Comparison of ENCODE assay signal across 8 mouse cellular contexts in the genomic region with DNA sequence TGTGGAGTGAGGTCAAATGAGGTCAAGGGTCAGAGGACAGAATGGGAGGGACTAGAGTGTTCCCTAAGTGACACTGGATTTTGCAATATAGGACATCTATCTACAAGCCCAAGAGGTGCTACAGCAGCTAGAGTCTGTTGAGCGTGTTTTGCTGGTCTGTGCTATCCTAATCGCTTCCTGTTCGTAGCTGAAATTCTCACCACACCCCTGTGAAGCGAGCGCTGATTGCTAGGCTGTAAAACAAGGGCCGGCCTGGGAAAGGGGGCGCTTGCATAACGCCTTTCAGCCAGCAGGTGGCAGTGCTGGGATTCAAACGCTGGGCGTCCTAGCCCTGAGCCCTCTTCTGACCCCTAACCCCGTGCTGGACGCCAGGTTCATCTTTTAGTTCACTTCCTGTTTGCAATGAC. TPM values are rescaled to one million over a fixed set of nuclear protein-coding genes. Genes with fewer than 3 reads are reported as not detected.
DNase-seq lines count a peak whose midpoint lies in the region; ATAC-seq and TF ChIP-seq lines count a peak whose summit lies in the region.

No protein-coding gene starts in this region.

- peak; percentile 21 for TF ChIP-seq RAD21 in MEL (IDR thresholded peaks at IDR 0.05; ENCODE audit: low read depth, low read length)

- peak; percentile 94 for DNase-seq in MEL (ENCODE audit: low read depth, low spot score)
- peak; percentile 30 for DNase-seq in cerebellum, adult 11-12 months
- peak; percentile 82 to 84 for DNase-seq in heart, postnatal 36 days
- peak; percentile 46 to 74 for DNase-seq in layer of hippocampus, adult 2 months (ENCODE audit: low spot score in 2 of 2)
- peak; percentile 89 for DNase-seq in lung, postnatal 10 days
- peak; percentile 52 for DNase-seq in ovary, postnatal 10 days (ENCODE audit: low spot score)
- DNase-seq in thymus, postnatal 14 days: peak; percentile 83

- no peak overlapping the region for H3K9ac ChIP-seq in MEL (ENCODE audit: control insufficient read depth, low read depth, low read length, poor library complexity, severe bottlenecking)
- no peak overlapping the region for H3K9ac ChIP-seq in forebrain, embryonic 15.5 days (replicated peaks)

- H3K4me2 ChIP-seq in forebrain, embryonic 15.5 days (replicated peaks): peak overlapping the region; percentile 27

- H3K27me3 ChIP-seq in MEL (ENCODE audit: control insufficient read depth in 1 of 2, insufficient read depth in 2 of 2, low read length in 2 of 2): no peaks in the 10 kb centered on the region
- no peaks in the 10 kb centered on the region for H3K27me3 ChIP-seq in forebrain, embryonic 15.5 days

- H3K4me1 ChIP-seq in MEL (ENCODE audit: control insufficient read depth in 1 of 2, insufficient read depth in 2 of 2, low read length in 2 of 2): peaks cover 17 to 47% of the 10 kb centered on the region in 2 experiments
- peaks cover 5% of the 10 kb centered on the region for H3K4me1 ChIP-seq in forebrain, embryonic 15.5 days

- peak overlapping the region; percentile 61 for H3K27ac ChIP-seq in MEL (ENCODE audit: control insufficient read depth, low read depth, low read length)
- no peak overlapping the region for H3K27ac ChIP-seq in forebrain, embryonic 15.5 days (replicated peaks)
- no peak overlapping the region for H3K27ac ChIP-seq in layer of hippocampus, adult 2 months

- peak; percentile 64 to 78; a peak in 3 of 4 replicates for TF ChIP-seq EP300 in MEL (IDR thresholded peaks at IDR 0.05; ENCODE audit: low read depth in 1 of 2, low read length in 2 of 2)

- H3K79me2 ChIP-seq in MEL (ENCODE audit: control insufficient read depth, insufficient read depth, low read length, poor library complexity): peaks cover 14% of the 10 kb centered on the region

- TF ChIP-seq CTCF in MEL (IDR thresholded peaks at IDR 0.05 in 2 of 3, conservative IDR thresholded peaks at IDR 0.05 in 1 of 3; ENCODE audit: control insufficient read depth in 1 of 3, insufficient read depth in 1 of 3, low read depth in 2 of 3, low read length in 3 of 3, poor library complexity in 1 of 3, severe bottlenecking in 1 of 3): peak; percentile 85 to 95 (median 90)
- TF ChIP-seq CTCF in layer of hippocampus, adult 2 months (conservative IDR thresholded peaks at IDR 0.05): peak; percentile 98

- WGBS in forebrain, embryonic 15.5 days: 2% methylated on average over 12 of the region's 12 CpGs

- peaks cover 4 to 42% of the 10 kb centered on the region in 2 experiments for H3K36me3 ChIP-seq in MEL (ENCODE audit: control insufficient read depth in 1 of 2, insufficient read depth in 2 of 2, low read length in 2 of 2)
- no peaks in the 10 kb centered on the region for H3K36me3 ChIP-seq in forebrain, embryonic 15.5 days

- ATAC-seq in forebrain, embryonic 15.5 days (replicated peaks): peak; percentile 68

- TF ChIP-seq POLR2A in MEL (IDR thresholded peaks at IDR 0.05; ENCODE audit: control insufficient read depth in 1 of 2, insufficient read depth in 1 of 2, low read depth in 1 of 2, low read length in 2 of 2, poor library complexity in 1 of 2): 0 out of 4 replicates have a peak, but pooled peaks of 1 of the 2 experiments have one; percentile 13

- no peak overlapping the region for H3K4me3 ChIP-seq in MEL (ENCODE audit: control insufficient read depth in 1 of 2, insufficient read depth in 1 of 2, low read depth in 2 of 2, low read length in 2 of 2)
- no peak overlapping the region for H3K4me3 ChIP-seq in forebrain, embryonic 15.5 days
- H3K4me3 ChIP-seq in layer of hippocampus, adult 2 months: no peak overlapping the region

- intact Hi-C loops in heart, postnatal 36 days (cut with DNase I): loop anchor here (10.0 kb wide), 1 partner anchor 233 kb away; a partner anchor contains a TSS

- H3K9me3 ChIP-seq in MEL (replicated peaks; ENCODE audit: insufficient read depth, low read length): no peaks in the 10 kb centered on the region
- H3K9me3 ChIP-seq in forebrain, embryonic 15.5 days: no peaks in the 10 kb centered on the region

TF ChIP-seq in MEL, 35 proteins besides CTCF, POLR2A, EP300 and RAD21:
- peak; percentile 72 for TF ChIP-seq ELF1 (IDR thresholded peaks at IDR 0.05; ENCODE audit: low read depth, low read length)
- no peak for TF ChIP-seq NRF1 (IDR thresholded peaks at IDR 0.05; ENCODE audit: insufficient read depth, low read depth, low read length, poor library complexity, severe bottlenecking)
- no peak for TF ChIP-seq POLR2AphosphoS5 (IDR thresholded peaks at IDR 0.05; ENCODE audit: borderline replicate concordance, low read depth, low read length)
- TF ChIP-seq TBP (IDR thresholded peaks at IDR 0.05; ENCODE audit: low read depth, low read length): no peak
- TF ChIP-seq ZMIZ1 (IDR thresholded peaks at IDR 0.05; ENCODE audit: low read depth, low read length): no peak
- TF ChIP-seq USF1 (IDR thresholded peaks at IDR 0.05; ENCODE audit: low read depth, low read length): no peak
- TF ChIP-seq UBTF (IDR thresholded peaks at IDR 0.05; ENCODE audit: borderline replicate concordance, insufficient read depth, low read depth, low read length): no peak
- TF ChIP-seq ZKSCAN1 (IDR thresholded peaks at IDR 0.05; ENCODE audit: low read depth, low read length): no peak
- TF ChIP-seq JUND (IDR thresholded peaks at IDR 0.05; ENCODE audit: low read depth, low read length): 0 out of 2 replicates have a peak, but pooled peaks have one; percentile 44
- TF ChIP-seq TAL1 (IDR thresholded peaks at IDR 0.05; ENCODE audit: low read length): peak; percentile 28; the same call in 1 of the 2 replicates
- TF ChIP-seq TCF12 (IDR thresholded peaks at IDR 0.05; ENCODE audit: low read depth, low read length): peak; percentile 54; the same call in 1 of the 2 replicates
- TF ChIP-seq E2F4 (IDR thresholded peaks at IDR 0.05; ENCODE audit: borderline replicate concordance, low read depth, low read length): no peak
- no peak for TF ChIP-seq CHD2 (IDR thresholded peaks at IDR 0.05; ENCODE audit: low read length)
- no peak for TF ChIP-seq ZNF384 (IDR thresholded peaks at IDR 0.05; ENCODE audit: low read depth, low read length)
- 0 out of 2 replicates have a peak, but pooled peaks have one; percentile 72 for TF ChIP-seq MAZ (IDR thresholded peaks at IDR 0.05; ENCODE audit: low read depth, low read length)
- TF ChIP-seq SIN3A (IDR thresholded peaks at IDR 0.05; ENCODE audit: low read length): peak; percentile 83
- TF ChIP-seq RCOR1 (IDR thresholded peaks at IDR 0.05; ENCODE audit: low read depth, low read length): peak; percentile 22; the same call in 1 of the 2 replicates
- TF ChIP-seq NELFE (IDR thresholded peaks at IDR 0.05; ENCODE audit: low read depth, low read length): no peak
- no peak for TF ChIP-seq POLR2AphosphoS2 (IDR thresholded peaks at IDR 0.05; ENCODE audit: low read length)
- TF ChIP-seq MAFK (IDR thresholded peaks at IDR 0.05; ENCODE audit: borderline replicate concordance, low read depth, low read length): no peak
- TF ChIP-seq ZC3H11A (IDR thresholded peaks at IDR 0.05; ENCODE audit: low read depth, low read length): no peak; the same call in 1 of the 2 replicates
- no peak for TF ChIP-seq USF2 (IDR thresholded peaks at IDR 0.05; ENCODE audit: borderline replicate concordance in 1 of 2, insufficient read depth in 1 of 2, low read depth in 1 of 2, low read length in 2 of 2)
- peak; percentile 54; the same call in 1 of the 2 replicates for TF ChIP-seq HCFC1 (IDR thresholded peaks at IDR 0.05; ENCODE audit: low read depth, low read length)
- TF ChIP-seq GATA1 (IDR thresholded peaks at IDR 0.05; ENCODE audit: low read depth, low read length): peak; percentile 62
- TF ChIP-seq MXI1 (IDR thresholded peaks at IDR 0.05; ENCODE audit: low read depth, low read length): peak; percentile 74
- TF ChIP-seq GABPA (IDR thresholded peaks at IDR 0.05; ENCODE audit: low read depth, low read length): no peak
- TF ChIP-seq SMC3 (IDR thresholded peaks at IDR 0.05; ENCODE audit: low read depth, low read length): peak; percentile 57
- peak; percentile 51; the same call in 1 of the 2 replicates for TF ChIP-seq MYC (IDR thresholded peaks at IDR 0.05; ENCODE audit: low read depth, low read length)
- peak; percentile 87 for TF ChIP-seq ETS1 (IDR thresholded peaks at IDR 0.05; ENCODE audit: low read depth, low read length)
- TF ChIP-seq MEF2A (IDR thresholded peaks at IDR 0.05; ENCODE audit: extremely low read depth, insufficient replicate concordance, low read depth, low read length, poor library complexity, severe bottlenecking): no peak
- no peak for TF ChIP-seq KAT2A (conservative IDR thresholded peaks at IDR 0.05; ENCODE audit: low read depth, low read length)
- TF ChIP-seq BHLHE40 (IDR thresholded peaks at IDR 0.05; ENCODE audit: borderline replicate concordance, low read depth, low read length): no peak
- no peak for TF ChIP-seq MYB (IDR thresholded peaks at IDR 0.05; ENCODE audit: low read depth, low read length)
- no peak for TF ChIP-seq CHD1 (IDR thresholded peaks at IDR 0.05; ENCODE audit: low read depth, low read length)
- 0 out of 2 replicates have a peak, but pooled peaks have one; percentile 51 for TF ChIP-seq MAX (IDR thresholded peaks at IDR 0.05; ENCODE audit: low read length)

RNA-seq across cellular contexts. Expression of a gene that starts 7.9 kb away (rescaled TPM):
- total RNA-seq in MEL (2012; rRNA removed): 83.6 and 105 TPM in 2 replicates
- polyA plus RNA-seq in MEL (2012; ENCODE audit: insufficient read depth in 1 of 2, insufficient read length in 2 of 2, low read depth in 1 of 2, low replicate concordance in 2 of 2, missing spikeins in 1 of 2): 100 to 1,000 TPM in 1 of 2 experiments, not detected in 1; 184 TPM
- polyA plus RNA-seq in forebrain, embryonic 15.5 days (2015; fragmentation: Nextera tagmentation; extraction: Ambion mirVana): 18.3 and 19.0 TPM in 2 replicates
- total RNA-seq in heart, postnatal 36 days (2021): 10 to 100 TPM; 78.3 to 93.2 TPM
- 10 to 100 TPM; 23.8 to 26.4 TPM for total RNA-seq in layer of hippocampus, adult 2 months (2021)

RNA-seq across cellular contexts. Expression of a gene that starts 17.0 kb away (rescaled TPM):
- 1.3 and 1.5 TPM in 2 replicates for total RNA-seq in MEL (2012; rRNA removed)
- 1 to 10 TPM in 1 of 2 experiments, not detected in 1; 1.7 TPM for polyA plus RNA-seq in MEL (2012; ENCODE audit: insufficient read depth in 1 of 2, insufficient read length in 2 of 2, low read depth in 1 of 2, low replicate concordance in 2 of 2, missing spikeins in 1 of 2)
- polyA plus RNA-seq in forebrain, embryonic 15.5 days (2015; fragmentation: Nextera tagmentation; extraction: Ambion mirVana): 1.5 and 1.6 TPM in 2 replicates
- under 1 TPM; 0.76 to 0.80 TPM for total RNA-seq in heart, postnatal 36 days (2021)
- not detected for total RNA-seq in layer of hippocampus, adult 2 months (2021)

Comparison
In these comparisons a context has a peak if more than half of its experiments do, and no peak if none do; other contexts are left out.
1. DNase-seq: peak in every context shown above with its lines; median percentile 94 in MEL; 89 in lung, postnatal 10 days; 83 in heart, postnatal 36 days; 83 in thymus, postnatal 14 days; 60 in layer of hippocampus, adult 2 months; 52 in ovary, postnatal 10 days; 30 in cerebellum, adult 11-12 months.